Mouse (Mus musculus) brown adipose tissue, adult 24 weeks (tissue): ENCODE results near the gene Tspan32. TPM values are rescaled to one million over a fixed set of nuclear protein-coding genes. Genes with fewer than 3 reads are reported as not detected.
A peak's percentile ranks its signal among the peaks of the same experiment; 100 is the strongest.

Source experiments
- H3K27ac ChIP-seq: fragments of 200-500 bp; replicated peaks from 2 replicates; pipeline ENCODE4 v1.5.1; 2012; ENCODE audit warnings: low read depth, mild to moderate bottlenecking, low read length
- H3K4me1 ChIP-seq: fragments of 200-500 bp; 2 replicates; pipeline ENCODE4 v1.6.1; 2012; ENCODE audit warnings: low read length, mixed read lengths; ENCODE audit not compliant: control insufficient read depth, insufficient read depth, insufficient read length
- H3K4me3 ChIP-seq: fragments of 200-500 bp; 2 replicates; pipeline ENCODE4 v1.5.1; 2012; ENCODE audit warnings: low read depth, mild to moderate bottlenecking, low read length, moderate library complexity; ENCODE audit not compliant: insufficient read depth
- polyA plus RNA-seq: library from polyadenylated mRNA; stranded (reverse); fragments of >200 nt; gene quantifications from 2 replicates; pipeline ENCODE4 v1.2.4, GENCODE M21; 2012; ENCODE audit not compliant: missing spikeins, insufficient read depth, insufficient read length

The Tspan32 gene
- polyA plus RNA-seq, 1 experiment = 0.83 TPM

- Histone ChIP-seq H3K27ac (0 out of 2 replicates have a peak overlapping the region, but pooled peaks have one; percentile 14), H3K4me1 (peaks cover 21% of the 10 kb centered on the region), H3K4me3 (no peak overlapping the region)
These were observed 31.9 kb downstream of the Tspan32 start for GRCm38 (mm10) chr7:143036787-143037186.

DNA sequence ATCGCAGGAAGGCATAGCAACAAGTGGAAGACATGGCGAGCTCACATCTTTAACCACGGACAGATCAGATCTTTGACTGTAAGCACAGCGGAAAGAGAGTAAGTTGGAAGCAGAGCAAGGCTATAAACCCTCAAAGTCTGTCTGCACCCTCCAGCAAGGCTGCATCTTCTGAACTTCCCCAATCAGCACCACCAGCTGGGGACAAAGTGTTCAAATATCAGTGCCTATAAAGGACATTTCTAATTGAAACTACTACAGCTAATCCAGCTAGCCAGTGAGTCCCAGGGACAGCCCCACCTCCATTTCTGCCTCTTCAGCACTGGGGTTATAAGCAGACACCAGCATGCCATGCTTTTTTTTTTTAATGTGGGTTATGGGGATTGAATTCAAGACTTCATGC is 32.5 kb downstream of the Tspan32 start:
- Histone ChIP-seq H3K4me3 (no peak overlapping the region), H3K27ac (0 out of 2 replicates have a peak overlapping the region, but pooled peaks have one; percentile 14)

GRCm38 (mm10) chr7:143038174-143038931 is 33.5 kb downstream of the Tspan32 start:
- H3K4me3 ChIP-seq = no peak overlapping the region
- H3K4me1 ChIP-seq = peaks cover 33% of the 10 kb centered on the region
- H3K27ac ChIP-seq = peak overlapping the region; percentile 63; the same call in 1 of the 2 replicates

More for the DNA sequence above, 32.5 kb downstream of the Tspan32 start:
- H3K4me1 ChIP-seq = peaks cover 24% of the 10 kb centered on the region

DNA sequence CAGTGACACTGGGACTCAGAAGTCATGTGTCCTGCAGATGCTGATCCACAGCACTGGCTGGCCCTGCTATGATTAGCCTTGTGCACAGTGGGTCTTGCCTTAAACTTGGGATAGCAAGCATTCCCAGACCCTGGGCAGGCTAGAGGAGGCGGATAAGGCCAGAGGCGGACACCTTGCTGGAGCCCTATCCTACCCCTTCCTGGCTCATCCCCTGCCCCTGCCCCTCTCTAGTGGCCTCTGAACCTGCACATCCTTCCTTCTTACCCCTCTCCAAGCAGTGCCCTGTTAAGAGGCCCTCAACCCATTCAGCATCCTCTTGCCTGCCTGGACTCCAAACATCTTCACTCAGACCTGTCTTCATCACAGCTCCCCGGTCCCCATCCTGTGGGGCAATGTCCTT is 35.7 kb downstream of the Tspan32 start:
- Histone ChIP-seq H3K4me1 (peaks cover 31% of the 10 kb centered on the region), H3K4me3 (no peak overlapping the region), H3K27ac (peak overlapping the region; percentile 94)

GRCm38 (mm10) chr7:143041138-143041822 is 36.4 kb downstream of the Tspan32 start:
- peaks cover 31% of the 10 kb centered on the region for H3K4me1 ChIP-seq
- no peak overlapping the region for H3K4me3 ChIP-seq
- peak overlapping the region; percentile 94 for H3K27ac ChIP-seq

DNA sequence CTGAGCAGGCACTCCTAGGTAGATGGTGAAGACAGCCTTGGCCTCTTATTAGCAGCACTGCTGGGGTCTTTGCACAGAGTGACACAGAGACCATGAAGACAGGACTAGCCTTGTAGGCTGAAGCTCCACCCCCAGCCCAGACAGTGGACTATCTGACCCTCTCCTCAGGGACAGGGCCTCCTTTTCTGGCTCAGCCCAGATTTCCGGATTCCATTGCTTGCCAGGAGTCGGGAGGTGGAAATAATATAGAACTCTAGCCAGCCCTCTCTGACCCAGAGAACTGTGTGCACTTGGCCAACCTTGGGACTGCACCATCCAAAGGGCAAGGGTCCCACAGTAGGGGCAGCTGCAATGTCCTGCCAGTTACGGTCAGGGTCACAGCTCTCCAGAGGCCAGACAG is 37.2 kb downstream of the Tspan32 start:
- H3K4me1 ChIP-seq = peaks cover 36% of the 10 kb centered on the region
- peak overlapping the region; percentile 94 for H3K27ac ChIP-seq
- H3K4me3 ChIP-seq = no peak overlapping the region

DNA sequence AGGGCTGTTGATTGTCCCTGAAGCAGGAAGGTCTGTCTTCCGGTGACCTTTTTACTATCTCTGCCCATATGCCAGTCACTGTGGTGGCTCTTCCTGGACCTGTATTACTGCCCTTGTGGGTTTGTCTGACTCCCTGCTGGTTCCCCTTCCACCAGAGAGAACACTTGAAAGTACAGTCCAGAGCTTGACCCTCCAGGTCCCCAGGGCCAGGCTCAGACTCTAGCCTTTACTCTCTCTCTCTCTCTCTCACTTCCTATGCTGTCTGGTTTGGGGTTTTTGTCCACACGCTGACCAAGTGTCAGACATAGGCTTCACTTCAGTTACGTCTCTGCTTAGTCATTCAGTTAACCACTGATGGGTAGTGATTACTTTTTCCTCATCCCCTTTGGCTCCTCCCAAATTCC is 38.1 kb downstream of the Tspan32 start:
- Histone ChIP-seq H3K4me1 (peaks cover 36% of the 10 kb centered on the region), H3K4me3 (no peak overlapping the region)

DNA sequence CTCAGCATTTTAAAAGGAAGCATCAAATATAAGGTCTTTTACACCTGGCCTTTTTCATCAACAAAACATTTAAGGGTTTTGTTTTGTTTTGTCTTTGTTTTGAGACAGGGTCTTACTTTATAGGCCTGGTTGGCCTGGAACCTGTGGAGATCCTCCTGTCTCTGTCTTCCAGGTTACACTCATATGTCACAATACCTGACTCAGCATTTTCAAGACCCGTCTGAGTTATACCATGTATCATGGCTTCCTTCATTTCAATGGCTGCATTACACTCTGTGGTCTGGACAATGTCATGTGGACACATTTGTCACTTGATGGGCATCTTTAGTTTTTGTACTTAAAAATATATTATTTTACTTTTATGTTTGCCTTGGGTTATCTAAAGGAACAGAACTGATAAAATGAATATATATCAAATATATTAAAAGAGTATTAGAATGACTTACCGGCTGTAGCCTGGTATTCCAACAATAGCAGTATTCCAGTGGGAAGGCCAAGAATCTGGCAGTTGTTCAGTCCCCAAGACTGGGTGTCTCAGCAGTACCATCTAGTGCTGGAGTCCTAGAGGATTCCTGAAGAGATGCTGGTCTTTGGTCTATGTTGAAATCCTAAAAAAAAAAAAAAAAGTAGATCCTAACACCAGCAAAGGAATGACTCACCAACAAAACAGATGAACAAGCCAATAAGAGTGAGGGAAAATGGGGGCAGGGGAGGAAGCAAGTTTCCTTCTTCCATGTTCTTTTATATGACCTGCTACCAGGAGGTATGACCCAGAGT is 39.4 kb downstream of the Tspan32 start:
- Histone ChIP-seq H3K27ac (no peak overlapping the region), H3K4me3 (no peak overlapping the region), H3K4me1 (peaks cover 36% of the 10 kb centered on the region)

More for the DNA sequence above, 38.1 kb downstream of the Tspan32 start:
- peak overlapping the region; percentile 78 for H3K27ac ChIP-seq

- Histone ChIP-seq H3K27ac (no peak overlapping the region), H3K4me1 (peaks cover 41% of the 10 kb centered on the region), H3K4me3 (no peak overlapping the region)
These were observed 40.0 kb downstream of the Tspan32 start for GRCm38 (mm10) chr7:143044826-143045206.

GRCm38 (mm10) chr7:143046358-143046757 is 41.5 kb downstream of the Tspan32 start:
- H3K27ac ChIP-seq = no peak overlapping the region
- no peak overlapping the region for H3K4me3 ChIP-seq
- peaks cover 33% of the 10 kb centered on the region for H3K4me1 ChIP-seq

GRCm38 (mm10) chr7:143049331-143049730 is 44.5 kb downstream of the Tspan32 start:
- Histone ChIP-seq H3K27ac (peak overlapping the region; percentile 58), H3K4me3 (no peak overlapping the region), H3K4me1 (peaks cover 22% of the 10 kb centered on the region; the same call in 1 of the 2 replicates)

GRCm38 (mm10) chr7:143049841-143050816 is 45.3 kb downstream of the Tspan32 start:
- peak overlapping the region; percentile 78 for H3K27ac ChIP-seq
- H3K4me1 ChIP-seq = peaks cover 26% of the 10 kb centered on the region; the same call in 1 of the 2 replicates
- no peak overlapping the region for H3K4me3 ChIP-seq

GRCm38 (mm10) chr7:143051316-143051715 is 46.5 kb downstream of the Tspan32 start:
- H3K27ac ChIP-seq = no peak overlapping the region
- H3K4me1 ChIP-seq = peaks cover 37% of the 10 kb centered on the region

GRCm38 (mm10) chr7:143052626-143053007 is 47.8 kb downstream of the Tspan32 start, which contains the start of gene Cd81:
Cd81 (plus strand) TSS chr7:143052739.
- Histone ChIP-seq H3K4me1 (peaks cover 45% of the 10 kb centered on the region), H3K4me3 (peak within 1 kb of the TSS; percentile 93), H3K27ac (peak within 1 kb of the TSS; percentile 93)

More at GRCm38 (mm10) chr7:143051316-143051715, 46.5 kb downstream of the Tspan32 start:
- H3K4me3 ChIP-seq = no peak overlapping the region
